Mouse (Mus musculus): ENCODE results near the gene Arnt2.

The Arnt2 gene

GRCm38 (mm10) chr7:84409896-84410521 is at the start of gene Arnt2:
Gene Arnt2 (minus strand): TSS chr7:84410176.
- DNase-seq (ENCODE audit: extremely low read depth, low read depth): no peak

DNA sequence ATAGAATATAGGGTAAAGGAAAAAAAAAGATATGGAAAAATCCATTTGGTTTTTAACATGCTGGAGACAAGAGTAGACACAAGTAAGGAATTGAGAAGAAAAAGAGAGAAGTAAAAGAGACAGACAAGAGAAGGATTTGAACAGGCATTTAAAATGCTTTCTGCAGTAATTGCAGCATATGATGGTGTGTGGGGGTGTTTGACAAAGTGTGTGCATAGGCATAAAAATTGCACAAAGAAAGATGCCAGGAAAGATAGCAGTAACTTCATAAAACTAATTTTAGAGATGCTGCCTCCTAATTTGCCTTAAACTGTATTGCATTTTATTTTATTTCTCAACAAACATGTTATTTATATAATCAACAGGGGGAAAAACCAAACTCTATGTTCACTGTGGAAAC is 41.7 kb upstream of the Arnt2 start:
- no peak for DNase-seq (ENCODE audit: extremely low read depth, low read depth)

- DNase-seq (ENCODE audit: extremely low read depth, low read depth): no peak
Observed at GRCm38 (mm10) chr7:84449066-84449465, 39.1 kb upstream of the Arnt2 start.

DNA sequence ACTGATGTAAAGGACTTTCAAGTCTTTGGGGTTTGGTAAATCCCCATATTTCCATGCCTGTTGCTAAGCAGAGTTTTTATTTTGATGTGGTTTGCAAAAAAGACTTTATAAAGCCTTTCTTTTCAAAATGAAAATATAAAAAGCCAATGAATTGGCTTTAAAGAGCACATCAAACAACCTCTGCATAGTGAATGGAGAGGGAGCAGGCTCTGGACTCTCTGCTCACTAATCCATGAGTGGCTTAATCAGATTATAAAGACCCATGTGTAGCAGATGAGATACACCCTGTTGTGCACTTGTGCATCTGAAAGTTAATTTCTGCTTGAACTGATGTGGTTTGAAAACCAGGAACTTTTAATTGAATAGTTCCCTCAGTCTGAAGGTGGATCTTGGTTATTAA is 38.5 kb upstream of the Arnt2 start:
- DNase-seq (ENCODE audit: extremely low read depth, low read depth): no peak

- DNase-seq (ENCODE audit: extremely low read depth, low read depth): no peak
Observed at GRCm38 (mm10) chr7:84447740-84448435, 37.9 kb upstream of the Arnt2 start.

DNA sequence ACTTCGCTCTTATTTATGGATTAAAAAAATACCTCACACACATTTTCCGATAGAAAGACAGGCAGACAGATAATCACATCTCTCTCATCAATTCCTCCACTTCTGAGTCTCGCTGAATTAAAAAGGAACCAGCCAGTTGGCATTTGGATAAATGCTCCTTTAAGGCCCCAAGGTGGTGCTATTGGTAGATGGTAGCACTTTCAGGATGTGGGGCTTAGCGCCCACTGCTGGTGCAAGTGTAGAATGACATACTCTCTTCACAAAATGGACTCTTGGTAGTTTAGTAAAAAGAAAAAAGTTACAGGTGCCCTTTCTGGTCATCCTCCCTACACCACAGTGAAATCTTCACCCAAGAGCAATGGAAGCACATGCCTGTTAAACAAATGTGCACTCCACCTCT is 37.1 kb upstream of the Arnt2 start:
- peak; percentile 1 for DNase-seq (ENCODE audit: extremely low read depth, low read depth)

DNA sequence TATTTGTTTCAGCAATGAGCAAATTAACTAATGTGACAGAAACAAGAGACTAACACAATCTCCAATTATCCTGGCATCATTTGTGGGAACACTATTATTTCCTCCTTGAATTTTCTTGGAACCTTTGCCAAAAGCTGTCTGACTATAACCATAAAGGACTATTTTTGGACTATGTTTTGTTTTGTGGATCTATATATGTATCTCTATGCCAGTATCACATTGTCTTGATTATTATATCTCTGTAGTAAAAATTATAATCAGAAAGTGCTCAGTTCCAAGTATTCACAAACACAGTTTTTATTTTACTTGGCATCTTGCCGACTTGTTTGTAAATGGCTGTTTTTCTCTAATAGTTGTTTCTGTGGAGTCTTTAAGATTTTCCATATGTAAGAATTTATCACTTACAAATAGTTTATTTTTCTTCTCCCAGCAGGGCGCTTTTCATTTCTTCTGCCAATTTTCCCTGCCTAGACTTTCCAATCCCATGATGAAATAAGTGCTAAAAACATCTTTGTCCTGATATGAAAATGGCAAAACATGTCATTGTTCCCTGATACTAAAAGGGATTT is 32.5 kb upstream of the Arnt2 start:
- no peak for DNase-seq (ENCODE audit: extremely low read depth, low read depth)

DNA sequence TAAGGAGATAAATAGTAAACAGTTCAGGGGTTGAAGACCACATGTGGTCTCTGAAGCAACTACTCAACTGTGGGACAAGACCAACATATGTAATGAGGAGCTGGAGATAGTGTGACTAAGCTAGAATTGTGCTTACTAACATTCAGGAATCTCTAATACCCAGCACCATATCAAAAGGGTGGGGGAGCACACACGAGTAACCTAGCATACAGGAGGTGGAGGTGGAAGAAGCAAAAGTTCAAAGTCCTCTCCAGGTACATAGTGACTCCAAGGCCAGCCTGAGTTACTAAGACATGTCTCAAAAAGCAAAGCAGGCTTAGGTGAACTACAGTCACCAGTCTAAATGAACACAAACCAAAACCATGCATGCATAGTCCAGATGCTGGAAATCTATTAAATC is 29.6 kb upstream of the Arnt2 start:
- no peak for DNase-seq (ENCODE audit: extremely low read depth, low read depth)

DNA sequence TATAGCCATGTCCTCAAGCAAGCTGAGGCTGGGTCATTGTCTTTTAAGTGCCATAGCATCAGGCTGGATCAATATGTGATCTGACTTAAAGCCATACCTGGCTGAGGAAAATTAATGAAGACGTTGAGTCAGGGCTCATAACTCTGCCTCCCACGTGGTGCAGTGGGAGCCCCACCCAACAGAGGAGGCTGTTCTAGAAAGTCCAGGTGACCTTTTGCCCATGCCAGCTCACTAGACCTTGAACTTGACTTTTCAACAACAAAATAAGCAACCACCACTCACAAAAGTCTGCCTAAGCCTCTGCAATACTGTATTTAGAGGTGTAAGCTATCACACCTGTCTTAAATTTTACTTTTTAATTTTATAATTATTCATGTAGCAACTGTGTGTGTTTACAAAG is 24.9 kb upstream of the Arnt2 start:
- DNase-seq (ENCODE audit: extremely low read depth, low read depth): no peak

GRCm38 (mm10) chr7:84432151-84432550 is 22.2 kb upstream of the Arnt2 start:
- no peak for DNase-seq (ENCODE audit: extremely low read depth, low read depth)

GRCm38 (mm10) chr7:84427221-84427620 is 17.2 kb upstream of the Arnt2 start:
- DNase-seq (ENCODE audit: extremely low read depth, low read depth): no peak

DNA sequence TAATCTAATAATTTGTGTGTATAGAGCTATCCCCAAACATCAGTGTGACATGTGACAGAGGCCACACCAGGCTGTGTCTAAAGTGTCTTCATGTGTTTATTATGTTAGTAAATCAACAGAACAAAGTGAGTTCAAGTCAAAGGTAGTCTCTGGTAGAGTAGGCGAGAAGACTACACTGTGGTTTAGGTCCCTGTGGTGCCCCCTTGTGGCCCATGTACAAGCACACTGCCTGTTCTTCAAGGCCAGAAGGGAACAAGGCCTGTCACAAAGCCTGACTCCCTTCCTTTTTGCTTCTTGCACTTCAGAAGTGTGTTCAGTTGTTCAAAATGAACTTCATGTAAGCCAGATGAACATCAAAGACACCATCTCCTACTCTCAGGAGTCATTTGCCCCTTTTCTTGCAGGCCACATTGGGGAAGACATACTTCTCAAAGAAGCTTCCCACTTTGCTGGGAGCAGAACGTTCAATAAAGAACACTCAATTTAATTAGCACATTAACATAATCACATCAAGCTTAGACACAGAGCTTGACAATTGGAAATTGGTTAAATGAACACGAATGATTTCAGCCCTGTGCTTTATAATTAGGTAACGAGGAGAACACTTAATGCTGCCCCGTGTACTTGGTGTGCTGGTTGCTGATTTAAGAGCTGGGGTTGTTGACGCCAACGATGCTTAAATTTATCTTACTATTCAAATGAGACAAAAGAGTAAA is 14.9 kb upstream of the Arnt2 start:
- DNase-seq (ENCODE audit: extremely low read depth, low read depth): no peak

GRCm38 (mm10) chr7:84421753-84422152 is 11.8 kb upstream of the Arnt2 start:
- no peak for DNase-seq (ENCODE audit: extremely low read depth, low read depth)

DNA sequence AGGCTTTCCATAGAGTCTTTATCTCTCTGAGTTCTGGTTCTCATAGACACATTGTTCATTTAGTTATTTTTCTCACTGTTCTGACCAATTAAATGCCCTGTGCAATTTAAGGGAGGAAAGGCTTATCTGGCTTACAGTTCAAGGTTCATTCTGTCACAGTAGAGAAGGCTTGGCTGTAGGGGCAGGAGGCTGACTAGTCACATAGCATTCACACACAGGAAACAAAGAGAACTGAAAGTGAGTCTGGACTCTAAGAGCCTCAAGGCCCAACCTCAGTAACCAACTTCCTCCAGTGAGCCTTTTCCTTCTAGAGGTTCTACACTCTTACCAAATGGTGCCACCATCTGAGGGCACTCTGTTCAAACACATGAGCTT is 11.3 kb upstream of the Arnt2 start:
- DNase-seq (ENCODE audit: extremely low read depth, low read depth): no peak

GRCm38 (mm10) chr7:84420581-84421290 is 10.8 kb upstream of the Arnt2 start:
- DNase-seq (ENCODE audit: extremely low read depth, low read depth): no peak

GRCm38 (mm10) chr7:84417441-84417840 is 7.5 kb upstream of the Arnt2 start:
- no peak for DNase-seq (ENCODE audit: extremely low read depth, low read depth)

DNA sequence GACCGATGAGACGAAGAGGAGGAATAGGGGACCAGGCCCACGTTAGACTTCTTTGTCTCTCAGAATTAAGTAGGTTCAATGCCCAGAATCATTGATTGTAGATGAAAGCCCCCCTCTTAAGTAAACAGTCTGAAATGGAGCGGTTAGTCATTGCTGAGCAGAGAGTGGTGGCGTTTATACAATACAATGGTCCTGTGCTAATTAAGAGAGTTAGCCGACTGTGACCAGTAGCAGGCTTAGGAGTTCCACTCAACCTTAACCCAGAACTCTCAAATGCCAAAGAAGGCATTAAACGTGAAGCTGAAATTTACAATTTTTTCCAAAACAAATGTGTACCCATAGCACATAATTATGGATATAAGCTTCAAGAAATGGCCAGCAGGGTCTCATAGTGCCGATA is 2.6 kb upstream of the Arnt2 start:
- no peak for DNase-seq (ENCODE audit: extremely low read depth, low read depth)

- DNase-seq (ENCODE audit: extremely low read depth, low read depth): no peak
Observed at GRCm38 (mm10) chr7:84409241-84409895, 608 bp downstream of the Arnt2 start.

GRCm38 (mm10) chr7:84408282-84408681 is 1.7 kb downstream of the Arnt2 start:
- no peak for DNase-seq (ENCODE audit: extremely low read depth, low read depth)

DNA sequence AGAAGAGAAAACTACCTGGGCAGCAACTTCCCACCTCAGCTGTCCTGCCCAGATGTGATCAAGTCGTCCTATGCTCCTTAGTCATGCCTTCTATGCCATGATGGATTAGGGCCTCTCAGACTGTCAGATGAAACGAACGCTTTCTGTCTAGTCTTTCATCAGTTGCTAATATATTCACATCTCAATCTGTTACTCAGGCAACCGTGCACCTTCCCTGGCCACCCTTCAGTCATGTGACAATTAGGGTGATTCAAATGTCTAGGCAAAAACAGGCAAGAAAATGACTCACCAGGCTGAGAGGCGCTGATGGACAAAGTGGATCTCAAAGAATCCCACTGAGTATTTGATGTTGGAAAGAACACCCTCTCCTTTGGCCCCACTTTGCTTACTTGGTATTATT is 6.6 kb downstream of the Arnt2 start:
- DNase-seq (ENCODE audit: extremely low read depth, low read depth): no peak
